Mouse (Mus musculus) right cerebral cortex, adult 18-20 months (tissue): ENCODE results near the gene Kcnip3.
A peak's percentile ranks its signal among the peaks of the same experiment; 100 is the strongest.

Source experiments
- DNase-seq: peaks from one replicate; pipeline ENCODE4 v3.0.0; 2022; ENCODE audit warnings: mixed read lengths

Gene Kcnip3

GRCm38 (mm10) chr2:127517081-127517480 is 4.8 kb downstream of the Kcnip3 start:
- DNase-seq: peak; percentile 85

GRCm38 (mm10) chr2:127514380-127515124 is 7.3 kb downstream of the Kcnip3 start:
- no peak for DNase-seq

GRCm38 (mm10) chr2:127513244-127513643 is 8.7 kb downstream of the Kcnip3 start:
- no peak for DNase-seq

- DNase-seq: no peak
Measured at GRCm38 (mm10) chr2:127511426-127511825, 10.5 kb downstream of the Kcnip3 start.

- peak; percentile 54 for DNase-seq
Measured at GRCm38 (mm10) chr2:127507967-127508660, 13.8 kb downstream of the Kcnip3 start.

GRCm38 (mm10) chr2:127507077-127507774 is 14.7 kb downstream of the Kcnip3 start:
- DNase-seq: peak; percentile 77

GRCm38 (mm10) chr2:127506131-127506632 is 15.7 kb downstream of the Kcnip3 start:
- no peak for DNase-seq

- no peak for DNase-seq
Measured at GRCm38 (mm10) chr2:127505196-127505595, 16.7 kb downstream of the Kcnip3 start.

GRCm38 (mm10) chr2:127503751-127504549 is 17.9 kb downstream of the Kcnip3 start:
- DNase-seq: no peak

- peak; percentile 66 for DNase-seq
Measured at GRCm38 (mm10) chr2:127501061-127501460, 20.8 kb downstream of the Kcnip3 start.

GRCm38 (mm10) chr2:127498750-127499149 is 23.1 kb downstream of the Kcnip3 start:
- peak; percentile 59 for DNase-seq

GRCm38 (mm10) chr2:127496321-127496720 is 25.6 kb downstream of the Kcnip3 start:
- no peak for DNase-seq

GRCm38 (mm10) chr2:127484476-127485170 is 37.3 kb downstream of the Kcnip3 start:
- DNase-seq: peak; percentile 35

- no peak for DNase-seq
Measured at GRCm38 (mm10) chr2:127483001-127483400, 38.9 kb downstream of the Kcnip3 start.

GRCm38 (mm10) chr2:127482533-127482911 is 39.4 kb downstream of the Kcnip3 start:
- DNase-seq: peak; percentile 51

- no peak for DNase-seq
Measured at GRCm38 (mm10) chr2:127481841-127482532, 39.9 kb downstream of the Kcnip3 start.

- no peak for DNase-seq
Measured at GRCm38 (mm10) chr2:127479763-127480162, 42.1 kb downstream of the Kcnip3 start.

- DNase-seq: peak; percentile 52
Measured at GRCm38 (mm10) chr2:127479210-127479609, 42.7 kb downstream of the Kcnip3 start.

- DNase-seq: no peak
Measured at GRCm38 (mm10) chr2:127472279-127472678, 49.6 kb downstream of the Kcnip3 start.

GRCm38 (mm10) chr2:127471281-127471680 is 50.6 kb downstream of the Kcnip3 start:
- no peak for DNase-seq

- no peak for DNase-seq
Measured at GRCm38 (mm10) chr2:127470661-127471060, 51.2 kb downstream of the Kcnip3 start.
